Mouse (Mus musculus): ENCODE data around the gene Tmem213.

Tmem213 gene

DNA sequence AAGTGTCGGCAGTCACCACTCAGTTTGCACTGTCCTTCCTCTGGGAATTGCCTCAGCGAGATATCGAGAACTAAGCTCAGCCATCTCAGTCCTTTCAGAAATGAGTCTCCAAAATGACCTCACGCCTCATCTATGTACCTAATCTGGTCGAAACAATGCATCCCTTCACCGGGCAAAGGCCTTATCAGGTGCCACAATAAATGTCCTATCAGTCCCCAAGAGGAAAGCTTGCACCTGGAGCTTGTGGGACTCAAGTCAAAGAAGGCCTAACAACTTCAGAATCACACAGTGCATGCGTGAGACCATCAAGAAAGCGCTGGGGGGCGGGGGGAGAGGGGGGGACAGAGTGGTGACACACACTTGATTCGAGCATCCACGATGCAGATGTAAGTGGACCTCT lies 43.2 kb downstream of the Tmem213 start:
- DNase-seq (ENCODE audit: low spot score): no peak

DNA sequence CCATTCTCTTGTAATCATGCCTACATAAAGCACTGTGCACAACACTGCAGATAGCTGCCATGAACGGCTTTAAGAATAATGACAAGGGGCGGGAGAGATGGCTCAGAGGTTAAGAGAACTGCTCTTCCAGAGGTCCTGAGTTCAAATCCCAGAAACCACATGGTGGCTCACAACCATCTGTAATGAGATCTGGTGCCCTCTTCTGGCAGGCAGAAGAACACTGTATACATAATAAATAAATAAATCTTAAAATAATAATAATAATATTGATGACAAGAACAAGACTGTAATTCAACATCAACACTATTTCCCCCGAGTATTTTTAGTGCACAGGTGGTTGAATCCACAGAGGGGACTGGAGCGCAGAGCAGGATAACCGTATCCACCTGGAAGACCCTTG lies 47.1 kb downstream of the Tmem213 start:
- no peak for DNase-seq (ENCODE audit: low spot score)

DNA sequence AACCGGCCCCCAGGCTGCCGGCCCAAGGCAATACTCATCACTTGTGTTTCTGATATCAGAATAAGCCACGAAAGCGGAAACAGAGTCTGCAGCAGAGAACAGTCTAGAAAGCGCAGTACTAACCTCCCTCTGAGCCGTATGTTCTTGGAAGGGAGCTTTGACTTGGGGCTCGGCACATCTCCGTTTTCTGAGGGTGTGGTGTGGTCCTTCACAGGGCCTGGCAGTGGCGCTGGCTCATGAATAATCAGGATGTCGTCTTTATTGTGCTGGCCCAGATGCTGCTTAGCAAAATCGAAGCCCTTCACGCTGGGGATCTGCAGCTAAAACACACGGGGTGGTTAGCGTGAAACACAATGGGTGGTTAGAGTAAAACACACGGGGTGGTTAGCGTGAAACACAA lies 48.9 kb downstream of the Tmem213 start:
- no peak for DNase-seq (ENCODE audit: low spot score)

DNA sequence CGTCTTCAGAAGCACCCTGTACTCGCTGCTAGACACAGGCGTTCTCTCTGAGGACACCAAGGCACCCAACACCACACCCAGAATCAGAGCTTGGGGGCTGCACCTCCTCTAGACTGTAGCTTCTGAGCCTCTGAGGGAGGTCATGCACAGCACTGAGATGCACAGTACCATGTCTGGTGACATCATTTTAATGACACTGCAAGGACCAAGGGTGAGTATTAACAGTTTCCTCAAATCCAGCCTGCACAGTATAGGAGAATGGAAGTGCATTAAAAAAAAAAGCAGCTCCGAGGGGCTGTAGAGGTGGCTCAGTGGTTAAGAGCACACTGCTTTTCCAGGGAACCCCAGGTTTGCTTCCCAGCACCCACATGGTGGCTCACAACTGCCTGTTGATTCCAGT lies 50.5 kb downstream of the Tmem213 start:
- no peak for DNase-seq (ENCODE audit: low spot score)

DNA sequence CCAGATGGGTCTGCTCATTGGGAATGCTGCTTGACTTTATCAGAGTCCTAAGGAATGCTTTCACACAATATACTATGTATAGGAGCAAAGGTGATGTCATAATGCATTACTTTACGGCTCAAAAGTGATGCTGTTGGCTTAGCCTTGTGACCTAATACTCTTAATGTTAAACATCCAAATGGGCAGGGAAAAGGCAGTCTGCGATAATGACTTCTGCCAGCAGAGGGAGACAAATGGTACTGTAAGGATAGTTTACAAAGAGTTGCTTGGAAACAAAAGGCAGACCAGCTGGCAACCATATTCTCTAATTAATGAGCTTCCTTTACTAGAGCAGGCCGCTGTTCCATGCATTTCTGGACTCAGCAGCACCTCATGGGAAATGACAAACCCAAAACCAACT lies 51.0 kb downstream of the Tmem213 start:
- DNase-seq (ENCODE audit: low spot score): peak; percentile 94

DNA sequence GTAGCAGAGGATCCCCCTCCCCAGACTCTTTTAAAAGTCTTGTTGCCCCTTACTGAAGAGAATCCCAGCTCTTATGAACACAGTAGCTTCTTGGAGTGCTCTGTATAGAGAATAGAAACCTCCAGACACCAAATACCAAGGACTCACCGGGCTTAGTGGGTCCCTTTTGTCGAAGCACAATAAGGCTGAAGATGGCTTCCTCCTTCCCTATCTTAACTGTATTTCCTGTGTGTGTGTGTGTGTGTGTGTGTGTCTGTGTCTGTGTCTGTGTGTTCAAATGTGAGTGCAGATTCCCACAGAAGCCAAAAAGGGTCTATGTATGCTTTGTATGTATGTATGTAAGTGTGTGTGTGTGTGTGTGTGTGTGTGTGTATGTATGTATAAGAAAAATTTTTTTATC lies 51.5 kb downstream of the Tmem213 start:
- no peak for DNase-seq (ENCODE audit: low spot score)

DNA sequence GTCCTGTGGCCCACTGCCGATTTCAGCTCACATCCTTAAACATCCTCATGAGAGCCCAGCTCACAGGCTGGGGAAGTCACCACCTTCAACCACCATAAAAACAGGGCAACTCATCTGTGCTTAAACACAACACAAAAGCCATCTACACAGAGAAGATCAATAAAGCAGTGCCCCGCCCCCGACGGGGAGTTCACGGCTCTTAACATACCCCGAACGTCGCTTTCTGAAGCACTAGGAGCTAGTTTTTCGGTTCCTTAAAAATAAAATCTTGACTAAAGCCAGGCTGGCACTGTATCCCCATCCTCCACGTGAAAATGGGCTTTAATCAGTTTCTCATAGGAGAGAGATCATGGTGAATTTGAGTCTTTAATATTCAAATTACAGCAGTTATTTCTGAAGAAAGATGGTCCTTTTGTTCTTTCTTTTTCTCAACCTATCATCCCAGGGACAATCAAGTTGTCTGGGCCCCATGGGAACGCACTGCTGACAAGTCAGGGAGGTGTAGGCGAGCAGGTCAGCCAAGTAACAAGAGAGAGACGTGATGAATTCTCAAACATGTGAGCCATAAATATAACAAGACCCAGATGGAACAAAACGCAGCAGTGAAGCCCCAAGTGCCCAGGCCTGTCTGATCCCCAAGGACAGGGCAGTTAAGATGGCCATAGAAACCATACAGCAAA lies 53.9 kb downstream of the Tmem213 start:
- no peak for DNase-seq (ENCODE audit: low spot score)

DNA sequence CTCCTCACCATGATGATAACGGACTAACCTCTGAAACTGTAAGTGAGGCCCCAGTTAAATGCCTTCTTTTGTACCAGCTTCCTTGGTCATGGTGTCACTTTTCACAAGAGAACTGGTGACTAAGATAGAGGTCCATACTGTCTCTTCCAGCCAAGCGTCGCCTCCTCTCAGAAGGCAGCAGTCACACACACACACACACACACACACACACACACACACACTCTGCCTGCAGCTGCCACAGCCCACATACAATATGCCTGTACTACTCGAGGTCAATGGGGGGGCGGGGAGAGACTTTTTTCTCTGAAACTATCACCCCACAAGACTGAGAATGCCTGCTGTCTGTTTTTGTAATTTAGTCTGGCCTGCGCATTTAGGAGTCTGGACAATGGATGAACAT lies 55.6 kb downstream of the Tmem213 start:
- DNase-seq (ENCODE audit: low spot score): no peak

DNA sequence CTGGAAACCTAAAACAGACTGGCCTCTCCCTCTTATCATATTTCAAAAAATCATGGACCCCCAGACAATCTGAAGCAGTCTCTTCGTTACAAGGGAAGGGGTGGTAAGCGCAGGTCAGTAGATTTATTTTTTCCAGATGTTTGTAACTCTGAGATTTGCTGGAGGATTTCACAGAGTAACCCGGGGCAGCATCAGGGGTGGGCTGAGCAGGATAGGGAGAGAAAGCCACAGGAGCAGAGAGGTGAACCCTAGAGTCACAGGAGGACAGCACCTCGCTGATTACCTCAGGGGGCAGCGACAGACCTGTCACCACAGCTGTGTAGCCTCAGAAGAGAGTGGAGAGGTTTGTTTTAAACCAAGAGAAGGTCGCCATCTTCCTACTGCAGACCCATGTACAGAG lies 56.3 kb downstream of the Tmem213 start:
- no peak for DNase-seq (ENCODE audit: low spot score)

All from adipocyte (in vitro differentiated cells).